ENCODE assay signal across 19 mouse cellular contexts in genomic region chr3:41065320-41065719, GRCm38 (mm10).
"Had no signal": no experiment of that assay in that cellular context is flagged by ENCODE, and none has a peak within 500 bp of the region (broad histone marks: within the 10 kb centered on the region; RNA-seq: fewer than 3 reads in every experiment).

No protein-coding gene starts in this region.

- H3K9me3 ChIP-seq: intestine, embryonic 15.5 days; kidney, embryonic 15.5 days; limb, embryonic 10.5 days; limb, embryonic 13.5 days; liver, embryonic 15.5 days; midbrain, embryonic 12.5 days; midbrain, embryonic 15.5 days; neural tube, embryonic 12.5 days; neural tube, embryonic 15.5 days had no signal

- H3K4me2 ChIP-seq: intestine, embryonic 15.5 days; kidney, embryonic 15.5 days; limb, embryonic 13.5 days; liver, embryonic 15.5 days; lung, embryonic 14.5 days; midbrain, embryonic 12.5 days; midbrain, embryonic 15.5 days; neural tube, embryonic 12.5 days; neural tube, embryonic 15.5 days had no signal

- H3K9ac ChIP-seq: intestine, embryonic 15.5 days; kidney, embryonic 15.5 days; limb, embryonic 13.5 days; liver, embryonic 15.5 days; lung, embryonic 14.5 days; midbrain, embryonic 12.5 days; midbrain, embryonic 15.5 days; neural tube, embryonic 12.5 days; neural tube, embryonic 15.5 days had no signal

- H3K4me3 ChIP-seq: intestine, embryonic 15.5 days; kidney, embryonic 15.5 days; limb, embryonic 10.5 days; limb, embryonic 13.5 days; liver, embryonic 15.5 days; midbrain, embryonic 12.5 days; midbrain, embryonic 15.5 days; neural tube, embryonic 12.5 days; neural tube, embryonic 15.5 days had no signal

- H3K27me3 ChIP-seq: intestine, embryonic 15.5 days; kidney, embryonic 15.5 days; limb, embryonic 13.5 days; liver, embryonic 15.5 days; midbrain, embryonic 12.5 days; midbrain, embryonic 15.5 days; neural tube, embryonic 12.5 days; neural tube, embryonic 15.5 days had no signal

- H3K27ac ChIP-seq: intestine, embryonic 15.5 days; kidney, embryonic 15.5 days; limb, embryonic 10.5 days; limb, embryonic 13.5 days; liver, embryonic 15.5 days; macrophage; midbrain, embryonic 12.5 days; midbrain, embryonic 15.5 days; neural tube, embryonic 12.5 days; neural tube, embryonic 15.5 days had no signal

- DNase-seq: kidney, adult 11 months; kidney, adult 8-10 months; kidney, postnatal 14 days; kidney, postnatal 4 days; lung, embryonic 14.5 days; retina, postnatal 1 day; thymus, adult 18-20 months; thymus, postnatal 36 days had no signal

- H3K4me1 ChIP-seq: intestine, embryonic 15.5 days; kidney, embryonic 15.5 days; limb, embryonic 10.5 days; liver, embryonic 15.5 days; midbrain, embryonic 12.5 days; midbrain, embryonic 15.5 days; neural tube, embryonic 12.5 days; neural tube, embryonic 15.5 days had no signal

- ATAC-seq: intestine, embryonic 15.5 days; lung, postnatal 0 days; midbrain, embryonic 15.5 days had no signal
